Mouse (Mus musculus): ENCODE results near the gene S100a5.
A peak's percentile ranks its signal among the peaks of the same experiment; 100 is the strongest.

DNA sequence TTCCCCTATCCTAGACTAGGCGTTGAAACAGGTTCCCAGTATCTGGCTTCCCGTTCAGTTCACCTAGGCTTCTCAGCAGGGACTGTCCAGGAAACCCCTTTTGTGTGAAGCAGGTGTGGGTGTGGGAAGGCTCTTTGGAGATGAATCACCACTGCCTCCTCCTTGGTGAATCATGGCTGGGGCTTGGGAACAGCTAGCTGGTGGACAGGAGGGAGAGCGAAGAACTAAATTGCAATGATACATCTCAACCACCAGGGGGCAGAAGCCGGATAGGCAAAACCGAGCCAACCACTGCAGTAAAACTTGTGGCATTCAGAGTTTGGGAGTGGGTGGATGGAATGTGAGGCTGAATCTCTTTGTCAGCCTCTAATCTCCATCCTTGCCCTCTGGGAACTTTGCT is 22.7 kb upstream of the S100a5 start:
- TF ChIP-seq CTCF (IDR thresholded peaks at IDR 0.05; ENCODE audit: insufficient read depth, low read length) (peak; percentile 88), POLR2A (IDR thresholded peaks at IDR 0.05; ENCODE audit: borderline replicate concordance, extremely low read depth, low read depth, low read length) (no peak)
